Comparison of ENCODE assay signal across 9 mouse cellular contexts in genomic region chr4:99931240-99931580, GRCm38 (mm10). TPM values are rescaled to one million over a fixed set of nuclear protein-coding genes. Genes with fewer than 3 reads are reported as not detected.
A peak's percentile ranks its signal among the peaks of the same experiment; 100 is the strongest.
DNase-seq lines count a peak whose midpoint lies in the region; ATAC-seq lines count a peak whose summit lies in the region.
"Had no signal": no experiment of that assay in that cellular context is flagged by ENCODE, and none has a peak within 500 bp of the region (broad histone marks: within the 10 kb centered on the region; RNA-seq: fewer than 3 reads in every experiment).

No protein-coding gene starts in this region.

- H3K4me1 ChIP-seq in kidney, embryonic 15.5 days, result peaks cover 14% of the 10 kb centered on the region
- H3K4me1 ChIP-seq in brown adipose tissue, adult 24 weeks (ENCODE audit: control insufficient read depth, insufficient read depth, insufficient read length, low read length), result peaks cover 14% of the 10 kb centered on the region
- peaks cover 19% of the 10 kb centered on the region for H3K4me1 ChIP-seq in hindbrain, embryonic 15.5 days (replicated peaks)
- H3K4me1 ChIP-seq in midbrain, embryonic 14.5 days (ENCODE audit: control insufficient read depth, insufficient read depth, low read length), result peaks cover 8% of the 10 kb centered on the region; the same call in 1 of the 2 replicates

- no peak overlapping the region for H3K9ac ChIP-seq in kidney, embryonic 15.5 days
- H3K9ac ChIP-seq in hindbrain, embryonic 15.5 days, result no peak overlapping the region
- H3K9ac ChIP-seq in midbrain, embryonic 14.5 days (replicated peaks; ENCODE audit: low read length), result no peak overlapping the region

- H3K27me3 ChIP-seq in kidney, embryonic 15.5 days, result no peaks in the 10 kb centered on the region
- no peaks in the 10 kb centered on the region for H3K27me3 ChIP-seq in hindbrain, embryonic 15.5 days
- no peaks in the 10 kb centered on the region for H3K27me3 ChIP-seq in midbrain, embryonic 14.5 days (ENCODE audit: control insufficient read depth, insufficient read depth, low read length)

- H3K9me3 ChIP-seq in kidney, embryonic 15.5 days (replicated peaks), result no peaks in the 10 kb centered on the region
- no peaks in the 10 kb centered on the region for H3K9me3 ChIP-seq in hindbrain, embryonic 15.5 days
- no peaks in the 10 kb centered on the region for H3K9me3 ChIP-seq in midbrain, embryonic 14.5 days (ENCODE audit: control insufficient read depth, low read length)

- no peak overlapping the region for H3K27ac ChIP-seq in kidney, embryonic 15.5 days
- H3K27ac ChIP-seq in brown adipose tissue, adult 24 weeks (replicated peaks; ENCODE audit: low read depth, low read length), result peak overlapping the region; percentile 90
- 0 out of 2 replicates have a peak overlapping the region, but pooled peaks have one; percentile 5 for H3K27ac ChIP-seq in hindbrain, embryonic 15.5 days (replicated peaks)
- no peak overlapping the region for H3K27ac ChIP-seq in midbrain, embryonic 14.5 days (replicated peaks; ENCODE audit: low read depth, low read length)

- H3K4me2 ChIP-seq in kidney, embryonic 15.5 days, result peak overlapping the region; percentile 94
- H3K4me2 ChIP-seq in hindbrain, embryonic 15.5 days, result peak overlapping the region; percentile 82
- H3K4me2 ChIP-seq in midbrain, embryonic 14.5 days (ENCODE audit: low read length), result peak overlapping the region; percentile 69; the same call in 1 of the 2 replicates

- H3K36me3 ChIP-seq in kidney, embryonic 15.5 days, result no peaks in the 10 kb centered on the region
- H3K36me3 ChIP-seq in hindbrain, embryonic 15.5 days, result no peaks in the 10 kb centered on the region
- H3K36me3 ChIP-seq in midbrain, embryonic 14.5 days (ENCODE audit: control insufficient read depth, insufficient read depth, low read length), result no peaks in the 10 kb centered on the region

- H3K4me3 ChIP-seq in kidney, embryonic 15.5 days (replicated peaks), result peak overlapping the region; percentile 70; the same call in 1 of the 2 replicates
- H3K4me3 ChIP-seq in brown adipose tissue, adult 24 weeks (ENCODE audit: insufficient read depth, low read depth, low read length), result peak overlapping the region; percentile 56
- H3K4me3 ChIP-seq in hindbrain, embryonic 15.5 days, result no peak overlapping the region
- H3K4me3 ChIP-seq in midbrain, embryonic 14.5 days (replicated peaks; ENCODE audit: low read depth, low read length), result no peak overlapping the region

- 67% methylated on average over 11 of the region's 11 CpGs for WGBS in kidney, embryonic 15.5 days
- 75% methylated on average over 11 of the region's 11 CpGs for WGBS in hindbrain, embryonic 15.5 days
- WGBS in midbrain, embryonic 14.5 days, result 65% methylated on average over 11 of the region's 11 CpGs

- no peak for DNase-seq in kidney, postnatal 14 days
- no peak for DNase-seq in midbrain, embryonic 14.5 days
- DNase-seq in thymus, postnatal 14 days, result no peak
- no peak for DNase-seq in ovary, postnatal 36 days (ENCODE audit: low spot score)
- DNase-seq: kidney, adult 2 months; thymus, postnatal 36 days had no signal

- ATAC-seq in kidney, embryonic 15.5 days (replicated peaks; ENCODE audit: low FRiP score), result no peak
- ATAC-seq in hindbrain, embryonic 15.5 days (ENCODE audit: low FRiP score, low read depth), result no peak
- no peak for ATAC-seq in midbrain, embryonic 14.5 days (ENCODE audit: low FRiP score, low TSS enrichment)

RNA-seq across cellular contexts. Expression of gene Itgb3bp, which starts 1.6 kb away (rescaled TPM):
- polyA plus RNA-seq in kidney, embryonic 15.5 days (2015; fragmentation: Nextera tagmentation; extraction: Ambion mirVana), result 37.8 and 45.0 TPM in 2 replicates
- 9.7 and 18.2 TPM in 2 replicates for polyA plus RNA-seq in brown adipose tissue, adult 24 weeks (2012; ENCODE audit: insufficient read depth, insufficient read length, missing spikeins)
- 14.5 and 19.0 TPM in 2 replicates for polyA plus RNA-seq in hindbrain, embryonic 15.5 days (2015; fragmentation: Nextera tagmentation; extraction: Ambion mirVana)
- polyA plus RNA-seq in midbrain, embryonic 14.5 days (2014; fragmentation: Nextera tagmentation; extraction: Ambion mirVana), result 12.7 and 19.0 TPM in 2 replicates

RNA-seq across cellular contexts. Expression of gene Pgm1, which starts 2.0 kb away (rescaled TPM):
- 66.8 and 72.0 TPM in 2 replicates for polyA plus RNA-seq in kidney, embryonic 15.5 days (2015; fragmentation: Nextera tagmentation; extraction: Ambion mirVana)
- polyA plus RNA-seq in brown adipose tissue, adult 24 weeks (2012; ENCODE audit: insufficient read depth, insufficient read length, missing spikeins), result 239 and 244 TPM in 2 replicates
- 88.0 and 88.1 TPM in 2 replicates for polyA plus RNA-seq in hindbrain, embryonic 15.5 days (2015; fragmentation: Nextera tagmentation; extraction: Ambion mirVana)
- 65.5 and 76.0 TPM in 2 replicates for polyA plus RNA-seq in midbrain, embryonic 14.5 days (2014; fragmentation: Nextera tagmentation; extraction: Ambion mirVana)

Comparison
In these comparisons a context has a peak if more than half of its experiments do, and no peak if none do; other contexts are left out.
1. H3K27ac ChIP-seq: peak in brown adipose tissue, adult 24 weeks (single experiment) and hindbrain, embryonic 15.5 days (single experiment); none in kidney, embryonic 15.5 days (single experiment) and midbrain, embryonic 14.5 days (single experiment).
2. H3K4me3 ChIP-seq: peak in kidney, embryonic 15.5 days (single experiment) and brown adipose tissue, adult 24 weeks (single experiment); none in hindbrain, embryonic 15.5 days (single experiment) and midbrain, embryonic 14.5 days (single experiment).
3. Peak in every context shown above with its lines, with median percentiles within 50 percentile points of each other: H3K4me2 ChIP-seq.